14 mouse cellular contexts compared by ENCODE assay signal in the genomic region with DNA sequence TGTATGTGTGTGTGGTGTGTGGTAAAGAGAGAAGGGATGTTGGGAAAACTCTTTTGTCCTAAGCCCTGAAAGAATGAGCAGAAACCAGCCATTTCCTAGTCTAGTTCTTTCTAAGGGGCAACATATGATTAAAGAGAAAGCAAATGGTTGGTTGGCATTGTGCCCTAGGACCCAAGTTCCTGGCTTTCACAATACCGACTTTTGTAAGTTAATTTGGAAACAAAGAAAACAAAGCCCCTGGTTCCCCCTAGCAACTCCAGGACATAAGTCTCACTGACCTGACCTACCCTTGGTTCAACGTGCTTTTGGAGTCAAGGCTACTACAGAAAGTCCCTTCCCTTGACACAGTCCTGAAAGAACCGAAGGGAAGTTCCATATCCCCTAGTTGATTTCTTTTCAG.
DNase-seq lines count a peak whose midpoint lies in the region; ATAC-seq lines count a peak whose summit lies in the region.
"Had no signal": no experiment of that assay in that cellular context is flagged by ENCODE, and none has a peak within 500 bp of the region (broad histone marks: within the 10 kb centered on the region; RNA-seq: fewer than 3 reads in every experiment).

No protein-coding gene starts in this region.

- no peaks in the 10 kb centered on the region for H3K36me3 ChIP-seq in midbrain, embryonic 12.5 days

- peak overlapping the region; percentile 89 for H3K27ac ChIP-seq in midbrain, embryonic 12.5 days (replicated peaks)
- H3K27ac ChIP-seq: left cerebral cortex, adult 2 months had no signal

- 16% methylated on average over 3 of the region's 3 CpGs for WGBS in midbrain, embryonic 12.5 days

- peak overlapping the region; percentile 1; the same call in 1 of the 2 replicates for H3K4me2 ChIP-seq in midbrain, embryonic 12.5 days (replicated peaks)

- no peak for ATAC-seq in midbrain, embryonic 12.5 days (ENCODE audit: low FRiP score, low read depth)
- no peak for ATAC-seq in granulocyte monocyte progenitor cell, adult 5-6 weeks (replicated peaks; ENCODE audit: poor library complexity, severe bottlenecking)
- ATAC-seq in cerebellum, adult (ENCODE audit: insufficient number of reproducible peaks, low FRiP score, low TSS enrichment): no peak

- peak; percentile 37 for DNase-seq in embryo, embryonic 10.5 days (ENCODE audit: low spot score)
- no peak for DNase-seq in embryo, embryonic 11 days
- peak; percentile 44 for DNase-seq in retina, postnatal 1 day
- no peak for DNase-seq in retina, embryonic 14.5 days (ENCODE audit: low spot score)
- no peak for DNase-seq in adrenal gland, postnatal 36 days
- DNase-seq: adrenal gland, adult 8-10 months; gastrocnemius, postnatal 25 days; kidney, adult 9 months; liver; spleen, adult 18-20 months had no signal

- no peak overlapping the region for H3K4me3 ChIP-seq in midbrain, embryonic 12.5 days
- H3K4me3 ChIP-seq: left cerebral cortex, adult 2 months had no signal

- H3K27me3 ChIP-seq in midbrain, embryonic 12.5 days: no peaks in the 10 kb centered on the region

- H3K9me3 ChIP-seq in midbrain, embryonic 12.5 days: 0 out of 2 replicates have a peak, but pooled peaks cover 2% of the 10 kb centered on the region

- H3K4me1 ChIP-seq in midbrain, embryonic 12.5 days: peaks cover 22% of the 10 kb centered on the region

- H3K9ac ChIP-seq in midbrain, embryonic 12.5 days (replicated peaks): no peak overlapping the region

Comparison
In these comparisons a context has a peak if more than half of its experiments do, and no peak if none do; other contexts are left out.
1. DNase-seq: peak in embryo, embryonic 10.5 days (single experiment) and retina, postnatal 1 day (single experiment); none in embryo, embryonic 11 days (single experiment), retina, embryonic 14.5 days (single experiment) and adrenal gland, postnatal 36 days (0 of 2).